Mouse (Mus musculus) layer of hippocampus, adult 2 months (tissue): ENCODE results near the gene Slc44a1. TPM values are rescaled to one million over a fixed set of nuclear protein-coding genes. Genes with fewer than 3 reads are reported as not detected.

Source experiments
- DNase-seq, 2 experiments: peaks; one replicate each; pipeline ENCODE4 v3.0.0; 2022; ENCODE audit warnings: low spot score in 2 of 2
- H3K27ac ChIP-seq: fragments of 200-600 bp; 2 replicates; pipeline ENCODE4 v1.8.1; 2022
- H3K4me3 ChIP-seq: fragments of 200-600 bp; 2 replicates; pipeline ENCODE4 v1.8.1; 2022; ENCODE audit warnings: mild to moderate bottlenecking
- CTCF ChIP-seq: fragments of 200-600 bp; conservative IDR thresholded peaks from 2 replicates; pipeline ENCODE4 v1.8.1; 2022; ENCODE audit warnings: antibody characterized with exemption, mild to moderate bottlenecking, moderate library complexity
- total RNA-seq, 2 experiments: library from RNA; stranded (reverse); gene quantifications; 2 replicates each; pipeline ENCODE4 v1.2.3; 2021

The Slc44a1 gene
- total RNA-seq, 2 experiments from 2014 or later = 75.0 to 78.4 TPM

DNA sequence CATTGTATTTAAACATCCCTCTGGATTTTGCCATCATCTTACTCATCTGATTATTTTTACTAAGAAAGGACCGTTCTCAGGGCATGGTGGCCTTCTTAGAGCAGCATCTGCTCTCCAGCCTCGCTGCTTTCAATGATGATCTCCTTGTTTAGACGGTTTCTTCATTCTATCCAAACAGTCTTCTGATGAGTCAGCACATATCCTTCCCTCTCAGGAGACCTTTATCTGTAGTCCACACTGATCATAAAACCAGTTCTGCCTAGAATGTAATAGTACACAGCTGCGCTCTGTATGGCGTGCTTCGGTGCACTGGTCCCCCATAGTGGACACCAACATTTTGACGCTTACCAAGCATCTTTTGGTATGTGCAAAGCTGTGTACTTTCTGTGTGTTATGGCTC, 19.5 kb downstream of the Slc44a1 start:
- DNase-seq = no peak
- Histone ChIP-seq H3K4me3 (no peak overlapping the region), H3K27ac (0 out of 2 replicates have a peak overlapping the region, but pooled peaks have one; percentile 20)
- no peak for TF ChIP-seq CTCF

DNA sequence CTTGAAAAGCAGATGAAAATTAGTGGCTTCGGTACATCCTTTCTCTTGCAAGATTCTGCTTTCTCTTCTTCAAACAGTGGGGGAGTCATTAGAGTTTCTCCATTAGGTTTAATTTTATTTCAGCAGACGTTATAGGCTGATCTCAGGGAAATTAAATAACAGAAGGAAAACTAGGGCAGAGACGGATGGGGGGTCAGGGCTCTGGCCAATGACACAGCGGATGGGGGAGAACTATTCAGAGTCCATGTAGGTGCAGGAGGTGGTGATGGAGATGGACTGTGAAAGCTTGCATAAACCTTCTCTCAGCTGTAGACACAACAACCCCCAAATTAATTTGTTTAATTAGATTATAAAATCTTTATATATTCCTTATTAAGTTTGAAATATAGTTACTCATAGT, 20.8 kb downstream of the Slc44a1 start:
- DNase-seq = no peak
- TF ChIP-seq CTCF = no peak
- Histone ChIP-seq H3K27ac (no peak overlapping the region), H3K4me3 (no peak overlapping the region)

DNA sequence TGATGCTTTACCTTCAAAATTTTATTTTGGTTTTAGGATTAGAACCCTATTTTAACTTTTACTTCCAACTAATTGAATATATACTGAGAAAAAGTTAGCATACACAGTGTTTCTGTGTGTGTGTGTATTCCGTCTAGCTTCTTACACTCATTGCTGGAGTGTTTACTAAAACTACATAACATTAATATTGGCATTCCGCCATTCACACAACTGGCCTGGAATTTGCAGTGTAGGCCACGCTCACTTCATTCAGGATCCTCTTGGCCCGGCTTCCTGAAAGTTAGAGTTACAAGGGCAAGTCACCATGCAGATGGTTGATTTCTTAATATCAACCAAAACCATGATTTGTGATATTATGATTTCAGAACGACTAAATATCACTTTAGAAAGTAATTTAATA, 21.9 kb downstream of the Slc44a1 start:
- Histone ChIP-seq H3K27ac (peak overlapping the region; percentile 3; the same call in 1 of the 2 replicates), H3K4me3 (no peak overlapping the region)
- TF ChIP-seq CTCF = no peak
- DNase-seq = no peak

DNA sequence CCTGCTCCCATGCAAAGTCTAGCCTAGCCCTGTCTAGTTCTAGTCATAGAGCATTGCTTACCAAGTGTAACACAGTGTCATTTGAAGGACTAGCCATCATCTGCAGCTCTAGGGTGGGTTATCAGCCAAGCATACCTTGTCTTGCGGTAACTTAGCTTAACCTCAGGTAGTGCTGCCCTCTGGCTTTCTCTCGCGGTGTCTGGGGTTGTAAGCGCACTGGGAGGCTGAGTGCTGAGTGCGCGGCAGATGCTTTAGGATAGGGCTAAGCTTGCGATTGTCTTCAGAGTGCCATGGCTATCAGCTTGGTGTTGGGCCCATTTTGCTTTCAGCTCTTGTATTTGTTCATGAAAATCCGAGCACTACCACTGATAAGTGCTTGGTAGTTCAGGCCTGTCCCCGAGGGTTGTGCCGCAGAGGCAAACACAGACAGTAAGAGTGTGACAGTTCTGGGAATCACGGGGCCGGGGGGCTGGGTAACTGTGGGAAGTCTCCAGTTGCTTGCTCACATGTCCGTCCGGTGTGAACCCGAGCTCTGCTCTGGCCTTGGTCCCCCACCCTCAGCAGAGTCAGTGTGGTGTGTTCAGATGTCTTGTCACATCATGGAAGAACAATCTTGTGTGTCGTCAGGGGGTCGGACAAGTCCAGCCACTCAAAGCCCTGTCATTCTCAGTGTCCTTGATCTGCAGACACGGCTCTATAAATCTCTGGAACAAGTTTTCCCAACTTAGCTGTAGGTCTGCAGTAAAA, 22.5 kb downstream of the Slc44a1 start:
- DNase-seq = no peak
- no peak for TF ChIP-seq CTCF
- no peak overlapping the region for H3K4me3 ChIP-seq
- peak overlapping the region; percentile 14; the same call in 1 of the 2 replicates for H3K27ac ChIP-seq

- no peak for TF ChIP-seq CTCF
- no peak for DNase-seq
- no peak overlapping the region for H3K4me3 ChIP-seq
- no peak overlapping the region for H3K27ac ChIP-seq
These were observed 25.7 kb downstream of the Slc44a1 start for GRCm38 (mm10) chr4:53465887-53466286.

GRCm38 (mm10) chr4:53469007-53469406, 28.8 kb downstream of the Slc44a1 start:
- Histone ChIP-seq H3K4me3 (no peak overlapping the region), H3K27ac (peak overlapping the region; percentile 20; the same call in 1 of the 2 replicates)
- DNase-seq = peak in 1 of 2 experiments; percentile 47
- no peak for TF ChIP-seq CTCF

- no peak for TF ChIP-seq CTCF
- H3K27ac ChIP-seq = peak overlapping the region; percentile 59
- no peak overlapping the region for H3K4me3 ChIP-seq
- no peak for DNase-seq
These were observed 33.9 kb downstream of the Slc44a1 start for GRCm38 (mm10) chr4:53474109-53474508.

DNA sequence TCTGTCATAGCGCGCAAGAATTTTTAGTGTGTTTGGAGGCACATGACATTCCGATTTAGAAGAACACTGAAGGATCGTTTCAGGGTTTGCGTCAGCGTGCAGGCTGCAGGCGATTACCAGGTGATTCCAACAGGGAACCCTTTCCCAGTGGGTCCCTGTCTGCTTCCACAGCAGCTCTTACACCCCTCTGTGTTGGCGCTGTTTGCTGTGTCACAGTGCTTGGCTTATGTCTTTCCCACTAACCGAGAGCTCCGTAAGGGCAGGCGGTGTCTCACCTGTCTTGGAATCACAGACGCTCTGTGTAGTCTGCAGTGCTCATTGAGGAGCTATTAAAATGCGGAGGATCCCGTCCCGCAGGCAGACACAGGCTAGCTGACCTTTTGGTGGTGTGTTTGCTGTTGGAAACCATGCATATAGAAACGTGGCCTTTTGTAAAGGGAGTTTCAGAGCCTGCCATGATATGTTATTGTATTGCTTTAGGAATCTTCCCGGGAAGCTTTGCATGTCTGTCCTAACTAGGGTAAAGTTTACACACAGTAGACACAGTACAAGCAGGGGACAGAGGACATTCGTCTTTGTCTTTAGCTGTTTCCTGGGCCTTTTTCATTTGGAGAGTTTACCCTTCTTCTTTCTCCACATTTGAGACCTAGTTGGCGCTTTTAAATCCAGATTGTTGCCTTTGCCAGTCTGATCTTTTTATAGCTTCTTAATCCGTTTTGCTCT, 35.2 kb downstream of the Slc44a1 start:
- TF ChIP-seq CTCF = no peak
- peak overlapping the region; percentile 72 for H3K27ac ChIP-seq
- no peak for DNase-seq

DNA sequence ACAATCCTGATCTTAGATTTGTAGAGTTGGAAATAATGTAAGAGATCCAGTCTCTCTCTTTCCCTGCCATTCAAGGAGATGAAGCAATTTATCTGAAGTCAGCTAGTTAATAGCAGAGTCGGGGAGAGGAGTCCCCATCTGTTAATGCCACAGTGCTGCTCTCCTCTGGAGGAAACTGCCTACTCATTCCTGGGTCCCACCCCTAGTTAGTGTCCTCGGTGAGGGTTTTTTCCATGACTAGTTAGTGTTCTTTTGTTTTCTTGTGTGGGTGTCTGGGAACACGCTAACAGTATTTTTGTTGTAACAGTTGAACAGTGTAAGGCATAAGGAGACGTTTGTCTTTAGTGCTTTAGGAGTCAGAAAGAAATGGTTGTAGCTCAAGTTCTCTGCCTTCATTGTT, 38.4 kb downstream of the Slc44a1 start:
- no peak for TF ChIP-seq CTCF
- peak; percentile 32 to 55 for DNase-seq
- no peak overlapping the region for H3K4me3 ChIP-seq
- H3K27ac ChIP-seq = peak overlapping the region; percentile 59

More for the DNA sequence above, 35.2 kb downstream of the Slc44a1 start:
- H3K4me3 ChIP-seq = no peak overlapping the region; the same call in 1 of the 2 replicates

DNA sequence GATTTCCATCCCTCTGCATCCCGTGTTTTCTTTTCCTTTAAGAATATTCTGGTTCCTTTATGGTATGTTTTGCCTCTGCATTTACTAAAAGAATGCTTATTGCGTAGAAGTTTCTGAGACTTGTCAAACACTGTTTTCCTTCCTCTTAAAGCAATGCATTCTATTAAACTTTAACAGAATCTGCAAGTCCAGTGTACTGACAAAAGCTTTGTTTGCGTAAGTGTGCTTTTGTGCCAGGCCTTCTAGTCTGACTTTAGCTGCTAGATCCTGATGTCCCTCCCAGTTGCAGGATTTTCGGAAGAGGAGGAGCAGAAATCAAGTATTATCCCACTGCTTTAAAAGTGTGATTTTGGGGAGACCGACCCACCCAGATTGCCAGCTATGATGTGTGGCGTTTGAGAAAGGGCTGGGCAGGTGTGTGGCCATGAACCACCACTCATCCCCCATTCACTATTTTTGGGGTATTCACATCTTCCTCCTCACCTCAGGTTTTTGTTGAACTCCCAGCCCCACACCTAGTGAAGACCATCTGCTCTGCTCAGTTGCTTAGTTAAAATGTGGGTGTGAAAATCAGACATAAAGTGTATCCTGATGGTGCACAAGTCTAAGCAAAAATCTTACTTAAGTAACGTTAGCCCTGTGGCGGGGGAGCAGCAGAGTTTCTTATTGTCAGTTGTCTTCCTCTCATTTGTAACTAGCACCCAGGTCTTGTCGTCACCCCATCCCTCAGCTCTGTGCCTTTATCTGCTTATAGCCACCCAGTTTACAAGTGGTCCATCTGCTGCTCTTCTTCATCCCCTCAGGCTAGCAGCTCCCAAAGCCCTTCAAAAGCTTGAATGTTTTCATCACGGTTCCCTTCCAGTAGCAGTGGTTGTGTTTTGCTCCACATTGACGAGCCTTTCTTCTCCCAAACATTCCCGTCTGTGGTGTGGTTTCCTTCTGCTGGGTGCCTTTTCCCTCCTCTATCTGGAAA, 47.3 kb downstream of the Slc44a1 start:
- Histone ChIP-seq H3K4me3 (no peak overlapping the region), H3K27ac (peak overlapping the region; percentile 74)
- no peak for DNase-seq
- no peak for TF ChIP-seq CTCF

- Histone ChIP-seq H3K4me3 (no peak overlapping the region), H3K27ac (peak overlapping the region; percentile 74)
- no peak for TF ChIP-seq CTCF
- DNase-seq = peak in 1 of 2 experiments; percentile 60
These were observed 48.6 kb downstream of the Slc44a1 start for GRCm38 (mm10) chr4:53488803-53489202.

GRCm38 (mm10) chr4:53490371-53490770, 50.2 kb downstream of the Slc44a1 start:
- H3K4me3 ChIP-seq = no peak overlapping the region
- H3K27ac ChIP-seq = peak overlapping the region; percentile 72
- no peak for TF ChIP-seq CTCF
- no peak for DNase-seq
